Mouse (Mus musculus): Measurements from ENCODE around the gene Kif2c. TPM values are rescaled to one million over a fixed set of nuclear protein-coding genes. Genes with fewer than 3 reads are reported as not detected.

The Kif2c gene
- total and polyA plus RNA-seq, 2 experiments, result 0.05 to 0.18 TPM

DNA sequence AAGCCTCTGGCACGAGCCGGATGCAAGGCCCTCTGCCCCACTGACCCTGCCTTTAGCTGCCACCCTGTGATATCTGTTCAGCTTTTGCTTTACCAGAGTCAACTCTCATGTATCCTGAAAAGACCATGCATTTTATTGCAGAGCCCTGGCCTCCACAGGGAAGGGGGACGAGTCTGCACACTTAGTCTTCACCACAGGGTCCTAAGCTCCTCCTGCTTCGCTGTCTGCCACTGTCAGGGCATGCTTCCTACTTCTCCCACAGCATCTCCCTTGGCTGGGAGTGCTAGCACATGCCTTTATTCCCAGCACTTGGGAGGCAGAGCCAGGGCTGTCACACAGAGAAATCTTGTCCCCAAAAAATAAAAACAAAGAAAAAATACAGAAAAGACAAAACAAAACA lies 21.3 kb downstream of the Kif2c start:
- Histone ChIP-seq H3K9ac (ENCODE audit: low read depth, low read length) (no peak overlapping the region), H3K27ac (replicated peaks; ENCODE audit: insufficient read depth, low read depth, low read length) (no peak overlapping the region), H3K27me3 (ENCODE audit: control insufficient read depth, insufficient read depth, low read length) (no peaks in the 10 kb centered on the region), H3K36me3 (ENCODE audit: control insufficient read depth, insufficient read depth, low read length) (no peaks in the 10 kb centered on the region), H3K4me1 (ENCODE audit: control insufficient read depth, insufficient read depth, low read length) (no peaks in the 10 kb centered on the region), H3K79me2 (ENCODE audit: control insufficient read depth, insufficient read depth, low read length) (no peaks in the 10 kb centered on the region), H3K4me3 (ENCODE audit: insufficient read depth, low read depth, low read length) (no peak overlapping the region)
- 95% methylated on average over 4 of the region's 4 CpGs for WGBS
- TF ChIP-seq POLR2A (IDR thresholded peaks at IDR 0.05; ENCODE audit: extremely low read depth, insufficient read depth, low read length) (no peak), CTCF (IDR thresholded peaks at IDR 0.05; ENCODE audit: low read depth, low read length) (no peak)
- DNase-seq (ENCODE audit: extremely low read depth, low read depth, low spot score), result no peak

- Histone ChIP-seq H3K9ac (ENCODE audit: low read depth, low read length) (no peak overlapping the region), H3K4me3 (ENCODE audit: insufficient read depth, low read depth, low read length) (no peak overlapping the region), H3K4me1 (ENCODE audit: control insufficient read depth, insufficient read depth, low read length) (peaks cover 5% of the 10 kb centered on the region; the same call in 1 of the 2 replicates), H3K79me2 (ENCODE audit: control insufficient read depth, insufficient read depth, low read length) (peaks cover 8% of the 10 kb centered on the region; the same call in 1 of the 2 replicates), H3K27ac (replicated peaks; ENCODE audit: insufficient read depth, low read depth, low read length) (no peak overlapping the region), H3K27me3 (ENCODE audit: control insufficient read depth, insufficient read depth, low read length) (no peaks in the 10 kb centered on the region), H3K36me3 (ENCODE audit: control insufficient read depth, insufficient read depth, low read length) (no peaks in the 10 kb centered on the region)
- no peak for DNase-seq (ENCODE audit: extremely low read depth, low read depth, low spot score)
- WGBS, result 91% methylated on average over 10 of the region's 10 CpGs
- TF ChIP-seq CTCF (IDR thresholded peaks at IDR 0.05; ENCODE audit: low read depth, low read length), result no peak
- TF ChIP-seq POLR2A (IDR thresholded peaks at IDR 0.05; ENCODE audit: extremely low read depth, insufficient read depth, low read length), result no peak
Measured at GRCm38 (mm10) chr4:117159666-117160065, 22.8 kb downstream of the Kif2c start.

DNA sequence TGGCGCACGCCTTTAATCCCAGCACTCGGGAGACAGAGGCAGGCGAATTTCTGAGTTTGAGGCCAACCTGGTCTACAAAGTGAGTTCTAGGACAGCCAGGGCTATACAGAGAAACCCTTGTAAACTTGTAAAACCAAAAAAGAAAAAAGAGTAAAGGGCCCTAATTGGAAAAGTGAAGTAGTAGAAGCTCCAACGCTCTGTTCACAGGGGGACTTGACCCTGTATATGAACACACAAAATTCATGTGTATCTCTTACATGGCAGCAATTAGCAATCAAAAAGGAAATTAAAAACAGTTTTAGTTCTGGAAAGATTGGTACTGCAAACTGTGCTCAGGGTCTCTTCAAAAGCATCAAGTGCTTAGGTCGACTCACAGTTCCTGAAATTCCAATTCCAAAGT lies 26.1 kb downstream of the Kif2c start:
- Histone ChIP-seq H3K36me3 (ENCODE audit: control insufficient read depth, insufficient read depth, low read length) (peaks cover 27% of the 10 kb centered on the region), H3K27ac (replicated peaks; ENCODE audit: insufficient read depth, low read depth, low read length) (peak overlapping the region; percentile 78; the same call in 1 of the 2 replicates)

DNA sequence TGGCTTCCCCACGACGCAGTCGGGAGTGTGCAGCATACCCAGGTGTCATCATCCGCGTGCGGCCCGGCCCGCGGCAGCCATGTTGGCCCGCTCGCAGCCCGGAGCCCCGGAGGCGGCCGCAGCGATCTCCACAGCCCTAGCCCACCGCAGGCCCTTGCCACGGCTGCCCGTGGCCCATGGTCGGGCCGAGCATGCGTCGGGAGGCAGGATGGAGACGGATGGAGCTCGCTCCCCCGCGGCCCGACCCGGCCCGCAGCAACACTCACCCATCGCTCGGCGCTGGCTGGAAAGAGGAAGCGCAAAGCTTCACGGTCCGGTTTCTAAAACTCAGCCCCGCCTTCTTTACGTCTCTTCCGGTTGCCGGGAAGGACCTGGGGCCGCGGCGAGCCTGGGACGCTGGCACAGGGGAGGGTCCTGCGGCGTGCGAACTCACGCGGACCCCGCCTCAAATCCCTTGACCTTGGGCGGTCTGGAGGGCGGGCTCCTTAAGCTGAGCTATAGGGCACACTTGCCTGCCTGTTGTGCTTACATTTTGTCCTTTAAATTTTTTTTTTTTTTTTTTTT lies 26.6 kb downstream of the Kif2c start, which contains the start of gene Rps8:
Gene Rps8 (minus strand): TSS at position 452 of the 564 bp plus-strand sequence.
- TF ChIP-seq POLR2A (IDR thresholded peaks at IDR 0.05; ENCODE audit: extremely low read depth, insufficient read depth, low read length) (peak; percentile 94), CTCF (IDR thresholded peaks at IDR 0.05; ENCODE audit: low read depth, low read length) (no peak)
- Histone ChIP-seq H3K27me3 (ENCODE audit: control insufficient read depth, insufficient read depth, low read length) (no peaks in the 10 kb centered on the region), H3K36me3 (ENCODE audit: control insufficient read depth, insufficient read depth, low read length) (peaks cover 31% of the 10 kb centered on the region), H3K27ac (replicated peaks; ENCODE audit: insufficient read depth, low read depth, low read length) (peak within 1 kb of the TSS; percentile 78), H3K4me1 (ENCODE audit: control insufficient read depth, insufficient read depth, low read length) (peaks cover 5% of the 10 kb centered on the region; the same call in 1 of the 2 replicates), H3K4me3 (ENCODE audit: insufficient read depth, low read depth, low read length) (peak within 1 kb of the TSS; percentile 86), H3K79me2 (ENCODE audit: control insufficient read depth, insufficient read depth, low read length) (peaks cover 8% of the 10 kb centered on the region; the same call in 1 of the 2 replicates), H3K9ac (ENCODE audit: low read depth, low read length) (peak within 1 kb of the TSS; percentile 94)
- peak; percentile 77 for DNase-seq (ENCODE audit: extremely low read depth, low read depth, low spot score)
- WGBS, result under 1% methylated on average over 52 of the region's 52 CpGs

More for the DNA sequence above, 26.1 kb downstream of the Kif2c start:
- WGBS, result 27% methylated on average over 6 of the region's 6 CpGs
- DNase-seq (ENCODE audit: extremely low read depth, low read depth, low spot score), result no peak
- Histone ChIP-seq H3K4me3 (ENCODE audit: insufficient read depth, low read depth, low read length) (no peak overlapping the region), H3K4me1 (ENCODE audit: control insufficient read depth, insufficient read depth, low read length) (peaks cover 5% of the 10 kb centered on the region; the same call in 1 of the 2 replicates), H3K27me3 (ENCODE audit: control insufficient read depth, insufficient read depth, low read length) (no peaks in the 10 kb centered on the region), H3K9ac (ENCODE audit: low read depth, low read length) (no peak overlapping the region; the same call in 1 of the 2 replicates), H3K79me2 (ENCODE audit: control insufficient read depth, insufficient read depth, low read length) (peaks cover 8% of the 10 kb centered on the region; the same call in 1 of the 2 replicates)
- no peak for TF ChIP-seq CTCF (IDR thresholded peaks at IDR 0.05; ENCODE audit: low read depth, low read length)
- no peak for TF ChIP-seq POLR2A (IDR thresholded peaks at IDR 0.05; ENCODE audit: extremely low read depth, insufficient read depth, low read length)

- H3K27ac ChIP-seq (replicated peaks; ENCODE audit: insufficient read depth, low read depth, low read length), result peak overlapping the region; percentile 50
- peaks cover 8% of the 10 kb centered on the region; the same call in 1 of the 2 replicates for H3K79me2 ChIP-seq (ENCODE audit: control insufficient read depth, insufficient read depth, low read length)
- peaks cover 5% of the 10 kb centered on the region; the same call in 1 of the 2 replicates for H3K4me1 ChIP-seq (ENCODE audit: control insufficient read depth, insufficient read depth, low read length)
- DNase-seq (ENCODE audit: extremely low read depth, low read depth, low spot score), result no peak
- peak overlapping the region; percentile 86 for H3K4me3 ChIP-seq (ENCODE audit: insufficient read depth, low read depth, low read length)
- WGBS, result 3% methylated on average over 44 of the region's 44 CpGs
- peak overlapping the region; percentile 94 for H3K9ac ChIP-seq (ENCODE audit: low read depth, low read length)
- H3K36me3 ChIP-seq (ENCODE audit: control insufficient read depth, insufficient read depth, low read length), result peaks cover 38% of the 10 kb centered on the region
- TF ChIP-seq CTCF (IDR thresholded peaks at IDR 0.05; ENCODE audit: low read depth, low read length) (no peak), POLR2A (IDR thresholded peaks at IDR 0.05; ENCODE audit: extremely low read depth, insufficient read depth, low read length) (no peak)
- H3K27me3 ChIP-seq (ENCODE audit: control insufficient read depth, insufficient read depth, low read length), result no peaks in the 10 kb centered on the region
Measured at GRCm38 (mm10) chr4:117155020-117155791, 27.2 kb downstream of the Kif2c start.
